Mouse (Mus musculus): ENCODE results near the gene Ppp1r15a. TPM values are rescaled to one million over a fixed set of nuclear protein-coding genes. Genes with fewer than 3 reads are reported as not detected.

Ppp1r15a gene
- 10 to 100 TPM; 27.8 to 29.5 TPM for total RNA-seq (2021)
- long read RNA-seq, experiment 1, transcript Ppp1r15a-201 (3 exons, 2,333 nt): major isoform, 28 of 32 reads
- long read RNA-seq, experiment 1, partial matches to known transcripts: 1 of 32 reads
- long read RNA-seq, experiment 1, other reads (novel, unspliced or antisense): 1 of 32 reads
- long read RNA-seq, experiment 2, transcript Ppp1r15a-202 (2 exons, 2,809 nt): minor isoform, 5 of 34 reads
- long read RNA-seq, experiment 2, transcript Ppp1r15a-201 (3 exons, 2,333 nt): major isoform, 28 of 34 reads
- long read RNA-seq, experiment 2, partial matches to known transcripts: 0 of 34 reads
- long read RNA-seq, experiment 2, other reads (novel, unspliced or antisense): 1 of 34 reads

- peak; percentile 96 to 97 for DNase-seq (ENCODE audit: low spot score in 2 of 2)
Measured at GRCm38 (mm10) chr7:45525809-45526473, at the start of gene Ppp1r15a, which contains the start of gene Plekha4. Ppp1r15a (minus strand) TSS chr7:45526268. Plekha4 (plus strand) TSS chr7:45526330.

DNA sequence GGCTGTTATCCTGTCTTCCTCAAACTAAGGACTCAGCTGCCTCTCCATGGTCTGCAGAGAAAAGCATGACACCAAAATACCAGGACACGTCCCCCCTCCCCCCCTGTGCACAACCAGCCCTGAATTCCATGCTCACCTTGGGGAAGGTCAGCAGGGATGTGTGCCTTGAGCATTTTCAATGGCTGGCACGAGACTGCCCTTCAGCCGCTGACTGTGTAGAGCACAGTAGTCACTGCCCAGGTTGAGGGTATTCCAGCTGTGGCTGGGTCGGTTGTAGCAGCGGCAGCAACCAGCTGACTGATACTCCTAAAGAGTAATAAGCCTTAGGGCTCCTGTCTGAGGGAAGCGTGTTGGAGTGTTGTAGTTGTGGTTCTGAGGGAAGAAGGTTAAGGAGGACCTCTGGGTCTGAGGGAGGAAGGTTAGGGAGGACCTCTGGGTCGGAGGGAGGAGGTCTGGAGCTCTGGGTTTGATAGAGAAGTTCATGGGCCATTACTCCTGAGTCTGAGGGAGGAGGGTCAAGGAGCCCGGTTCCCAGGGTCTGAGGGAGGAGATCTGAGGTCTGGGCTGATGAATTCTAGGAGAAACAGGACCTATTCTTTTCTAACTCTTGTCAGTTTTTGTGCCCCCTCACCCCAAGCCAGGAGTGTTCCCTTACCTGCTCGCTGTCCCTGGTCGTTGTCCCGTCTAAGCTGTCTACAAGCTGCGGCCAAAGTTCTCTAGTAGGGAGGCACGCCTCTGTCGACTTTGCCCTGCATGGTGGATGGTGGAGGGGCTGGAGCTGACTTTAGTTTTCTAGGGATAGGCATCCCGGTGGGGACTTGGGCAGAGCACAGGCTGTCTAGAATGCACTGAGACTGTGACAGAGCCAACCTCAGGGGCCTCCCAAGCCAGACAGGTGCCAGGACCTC lies 48.7 kb upstream of the Ppp1r15a start:
- DNase-seq (ENCODE audit: low spot score in 2 of 2): no peak

GRCm38 (mm10) chr7:45573954-45574353 lies 47.9 kb upstream of the Ppp1r15a start:
- DNase-seq (ENCODE audit: low spot score in 2 of 2): no peak

- DNase-seq (ENCODE audit: low spot score in 2 of 2): no peak
Measured at GRCm38 (mm10) chr7:45571966-45572365, 45.9 kb upstream of the Ppp1r15a start.

DNA sequence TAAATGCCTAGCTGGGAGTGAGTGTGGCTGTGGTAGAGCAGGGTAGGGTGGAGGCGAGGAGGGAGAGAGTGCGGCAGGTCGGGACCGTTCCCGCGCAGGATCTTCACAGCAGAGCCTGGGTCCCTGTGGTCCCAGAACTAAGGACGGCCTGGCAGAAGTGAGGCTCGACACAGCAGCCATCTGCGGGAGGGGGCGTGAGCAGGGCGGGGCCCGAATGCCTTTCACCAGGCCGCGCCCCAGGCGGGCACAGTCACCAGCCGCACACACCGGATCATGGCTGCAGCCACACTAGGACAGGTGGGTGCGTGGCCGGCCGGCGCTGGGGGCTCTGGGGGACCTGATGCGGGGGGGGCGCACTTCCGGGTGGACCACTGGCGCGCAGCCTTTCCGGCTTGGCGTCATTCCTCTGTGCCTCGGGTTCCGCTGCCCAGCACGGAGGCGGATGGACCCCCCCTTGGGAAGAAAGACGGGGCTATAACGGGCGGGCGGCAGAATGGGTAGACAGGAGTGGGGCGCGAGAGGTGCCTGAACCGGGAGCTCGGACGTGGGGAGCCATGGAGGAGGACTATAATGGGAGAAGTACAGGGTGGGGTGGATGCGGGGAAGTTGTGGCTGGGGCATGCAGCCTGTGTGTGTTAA lies 44.2 kb upstream of the Ppp1r15a start, which contains the start of gene Bcat2:
Bcat2 (plus strand) TSS at position 51 of the 639 bp plus-strand sequence.
- peak; percentile 59 to 62 for DNase-seq (ENCODE audit: low spot score in 2 of 2)

- no peak for DNase-seq (ENCODE audit: low spot score in 2 of 2)
Measured at GRCm38 (mm10) chr7:45568601-45569473, 42.8 kb upstream of the Ppp1r15a start.

- peak; percentile 77 to 86 for DNase-seq (ENCODE audit: low spot score in 2 of 2)
Measured at GRCm38 (mm10) chr7:45567780-45568516, 41.9 kb upstream of the Ppp1r15a start.

- DNase-seq (ENCODE audit: low spot score in 2 of 2): no peak
Measured at GRCm38 (mm10) chr7:45567112-45567779, 41.2 kb upstream of the Ppp1r15a start.

GRCm38 (mm10) chr7:45565446-45565845 lies 39.4 kb upstream of the Ppp1r15a start:
- no peak for DNase-seq (ENCODE audit: low spot score in 2 of 2)

DNA sequence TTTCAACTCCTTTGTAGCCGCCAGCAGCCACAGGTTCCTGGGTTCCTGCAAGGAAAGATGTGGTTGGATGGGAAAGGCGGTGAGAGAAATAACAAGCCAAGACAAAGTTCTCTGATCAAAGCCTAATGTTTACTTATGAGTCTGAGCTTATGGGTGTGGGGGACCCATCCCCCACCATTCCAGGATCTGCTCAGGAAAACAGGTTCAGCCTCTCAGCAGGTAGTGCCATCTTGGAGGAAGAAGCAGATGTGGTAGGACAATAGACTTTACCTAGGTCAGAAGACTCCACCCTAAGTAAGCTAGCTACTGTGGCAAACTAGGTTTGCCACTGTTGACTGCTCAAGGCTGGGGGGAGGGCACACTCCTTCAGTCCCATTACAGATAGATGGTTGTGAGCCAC lies 38.7 kb upstream of the Ppp1r15a start:
- no peak for DNase-seq (ENCODE audit: low spot score in 2 of 2)

DNA sequence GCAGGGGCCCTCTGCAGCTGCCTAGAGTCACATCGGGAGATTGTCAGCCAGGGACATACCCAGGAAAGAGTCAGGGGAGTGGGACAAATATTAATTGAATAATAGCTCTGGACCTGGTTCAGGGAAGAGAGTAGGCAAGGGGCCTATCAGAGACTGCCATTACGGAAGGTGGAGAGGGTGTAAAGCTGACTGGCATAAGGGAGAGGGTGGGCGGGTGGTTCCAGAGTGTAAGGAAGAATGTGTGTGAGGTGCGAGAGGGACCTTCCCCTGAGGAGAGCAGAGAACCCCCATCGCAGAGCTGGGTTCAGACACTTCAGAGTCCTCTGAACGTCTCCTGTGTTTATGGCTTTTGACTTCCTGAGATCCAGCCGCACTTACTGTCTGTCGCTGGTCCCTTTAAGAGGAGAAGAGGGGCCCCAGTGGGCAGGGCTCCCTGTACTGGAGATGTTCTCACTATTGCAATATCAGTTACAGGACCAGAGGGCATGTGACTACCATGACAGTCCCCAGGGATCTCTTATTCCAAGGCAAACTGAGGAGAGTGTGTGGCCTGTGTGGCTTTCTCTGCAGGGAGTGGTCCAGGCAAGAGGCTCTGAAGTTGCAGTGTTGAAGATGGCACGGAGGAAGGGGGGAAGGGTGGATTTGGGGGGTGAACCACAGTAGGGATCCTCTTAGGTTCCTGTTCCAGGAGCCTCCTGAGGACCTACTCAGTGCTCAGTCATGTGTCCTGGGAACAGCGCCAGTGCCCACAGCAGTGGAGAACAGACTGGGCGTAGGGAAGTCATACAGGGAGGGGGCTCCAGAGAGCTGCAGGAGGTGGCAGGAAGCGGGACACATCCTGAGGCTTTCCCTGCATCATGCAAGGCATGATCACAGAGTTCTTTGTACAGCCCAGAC lies 35.8 kb upstream of the Ppp1r15a start:
- DNase-seq (ENCODE audit: low spot score in 2 of 2): no peak

DNA sequence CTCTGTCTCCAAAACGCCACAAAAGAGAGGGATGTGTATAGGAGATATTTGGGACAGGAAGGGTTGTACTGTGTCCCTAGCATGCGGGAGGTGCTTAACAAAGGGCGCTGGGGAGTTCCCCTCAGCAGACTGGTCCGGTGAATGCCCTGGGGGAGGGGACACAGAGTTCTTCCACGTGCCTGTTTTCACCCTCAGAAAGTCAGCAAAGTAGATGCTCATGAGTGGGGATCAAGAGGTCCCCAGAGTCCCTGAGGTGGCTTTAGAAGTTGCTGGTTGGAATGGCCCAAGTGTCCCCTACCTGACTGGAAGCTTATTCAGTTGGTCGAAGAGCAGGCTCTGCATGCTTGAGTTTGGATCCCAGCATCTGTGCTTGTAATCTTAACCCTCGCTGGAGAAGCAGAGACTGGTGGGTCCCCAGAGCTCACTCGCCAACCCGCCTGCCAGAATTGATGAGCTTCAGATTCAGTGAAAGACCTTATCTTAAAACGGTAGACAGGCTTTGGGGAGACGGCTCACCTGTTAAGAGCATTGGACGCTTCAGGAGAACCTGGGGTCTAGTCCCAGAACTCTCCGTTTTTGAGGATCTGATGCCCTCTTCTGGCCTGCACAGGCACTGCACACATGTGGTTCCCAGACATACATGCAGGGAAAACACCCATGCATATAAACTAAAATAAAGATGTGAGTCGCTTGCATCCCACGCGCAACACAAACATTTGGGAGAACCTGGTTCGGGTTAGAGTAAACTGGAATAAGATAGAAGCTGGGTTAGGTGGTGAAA lies 35.0 kb upstream of the Ppp1r15a start:
- peak; percentile 71 to 80 for DNase-seq (ENCODE audit: low spot score in 2 of 2)

DNA sequence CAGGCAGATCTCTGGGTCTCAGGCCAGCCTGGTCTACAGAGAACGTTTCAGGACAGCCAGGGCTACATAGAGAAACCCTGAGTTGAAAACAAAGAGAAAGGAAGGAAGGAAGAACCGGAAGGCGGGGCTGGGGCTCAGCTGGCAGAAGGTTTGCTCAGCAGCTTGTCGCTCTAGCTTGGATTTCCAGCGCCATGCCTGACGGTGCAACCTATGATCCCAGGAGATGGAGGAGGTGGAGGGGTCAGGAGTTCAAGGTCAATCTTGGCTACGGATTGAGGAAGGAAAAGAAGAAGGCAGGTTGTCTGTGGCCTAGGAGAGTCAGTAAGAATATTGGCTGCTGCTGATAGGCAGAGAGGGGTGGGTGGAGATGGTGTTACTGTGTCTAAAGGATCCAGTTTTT lies 34.2 kb upstream of the Ppp1r15a start:
- DNase-seq (ENCODE audit: low spot score in 2 of 2): no peak

DNA sequence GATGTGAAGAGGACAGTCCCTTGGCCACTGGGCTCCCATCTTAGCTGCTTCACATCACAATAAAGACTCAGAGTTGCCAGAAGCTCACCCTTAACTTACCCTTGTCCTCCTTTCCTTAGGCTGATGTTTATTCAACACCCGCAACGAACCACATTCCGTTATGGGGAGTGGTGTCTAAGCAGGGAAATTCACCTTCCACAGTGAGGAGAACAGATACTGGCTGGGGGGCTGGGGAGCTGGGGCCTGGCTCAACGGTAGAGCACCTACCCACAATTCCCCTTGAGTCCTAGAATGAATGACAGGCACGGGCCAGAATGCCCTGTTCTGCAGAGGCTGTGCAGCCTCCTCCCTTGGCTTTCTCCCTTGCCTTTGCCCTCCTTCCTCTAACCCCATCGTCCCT lies 32.8 kb upstream of the Ppp1r15a start:
- no peak for DNase-seq (ENCODE audit: low spot score in 2 of 2)

DNA sequence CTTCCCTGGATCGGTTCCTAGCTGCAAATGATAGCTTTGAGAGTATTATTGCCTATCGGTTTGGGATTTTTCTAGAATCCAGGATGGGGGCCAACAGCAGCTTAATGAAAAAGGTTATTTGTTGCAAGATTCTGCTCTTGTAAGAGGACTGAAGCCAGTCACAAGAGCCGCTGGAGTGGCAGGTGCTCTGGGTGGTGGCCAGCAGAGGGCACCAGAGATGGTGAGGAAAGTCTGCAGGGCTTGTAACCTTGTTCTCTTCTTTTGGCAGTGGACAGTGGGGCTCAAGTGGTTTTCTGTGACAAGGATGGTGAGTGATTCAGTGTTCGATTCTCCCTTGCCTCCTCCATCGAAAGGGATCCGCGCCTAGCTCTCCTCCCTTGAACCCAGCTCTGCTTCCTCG lies 29.7 kb upstream of the Ppp1r15a start:
- DNase-seq (ENCODE audit: low spot score in 2 of 2): peak; percentile 42 to 75

GRCm38 (mm10) chr7:45554744-45555143 lies 28.7 kb upstream of the Ppp1r15a start, which contains the start of gene Hsd17b14:
Hsd17b14 (plus strand) TSS chr7:45554893.
- DNase-seq (ENCODE audit: low spot score in 2 of 2): no peak

- DNase-seq (ENCODE audit: low spot score in 2 of 2): no peak
Measured at GRCm38 (mm10) chr7:45553990-45554389, 27.9 kb upstream of the Ppp1r15a start.

All from layer of hippocampus, postnatal 14 days (tissue).